Mouse (Mus musculus) stomach, embryonic 14.5 days (tissue): ENCODE results near the gene Gm21830. TPM values are rescaled to one million over a fixed set of nuclear protein-coding genes. Genes with fewer than 3 reads are reported as not detected.
"Not testable (repeated sequence)": the region's sequence is repeated elsewhere in the genome, so short reads cannot be mapped to it uniquely, and the experiment has no call there.

Experiments used
- ATAC-seq: fragments of 200-750 bp; cut with Nextera tagmentation; 2 replicates; pipeline ENCODE4 v1.8.0; 2017; ENCODE audit warnings: low read depth, moderate TSS enrichment; ENCODE audit not compliant: insufficient number of reproducible peaks, insufficient read depth, low FRiP score
- H3K27ac ChIP-seq: fragments of 300-500 bp; sonication (generic); 2 replicates; pipeline ENCODE4 v1.5.1; 2014; ENCODE audit warnings: mild to moderate bottlenecking, low read length, moderate library complexity, mixed read lengths
- H3K27me3 ChIP-seq: fragments of 300-500 bp; sonication (generic); 2 replicates; pipeline ENCODE4 v1.6.1; 2014; ENCODE audit warnings: low read length, control low read depth, mixed read lengths; ENCODE audit not compliant: control insufficient read depth, insufficient read depth
- H3K36me3 ChIP-seq: fragments of 300-500 bp; sonication (generic); 2 replicates; pipeline ENCODE4 v1.6.1; 2014; ENCODE audit warnings: mild to moderate bottlenecking, control low read depth, low read length, moderate library complexity, mixed read lengths; ENCODE audit not compliant: control insufficient read depth, insufficient read depth
- H3K4me1 ChIP-seq: fragments of 300-500 bp; sonication (generic); 2 replicates; pipeline ENCODE4 v1.6.1; 2014; ENCODE audit warnings: low read length, control low read depth, mixed read lengths; ENCODE audit not compliant: control insufficient read depth, insufficient read depth
- H3K4me2 ChIP-seq: fragments of 300-500 bp; sonication (generic); replicated peaks from 2 replicates; pipeline ENCODE4 v1.6.1; 2014; ENCODE audit warnings: low read depth, low read length, control low read depth
- H3K4me3 ChIP-seq: fragments of 300-500 bp; sonication (generic); 2 replicates; pipeline ENCODE4 v1.5.1; 2014; ENCODE audit warnings: low read depth, low read length, control low read depth
- H3K9ac ChIP-seq: fragments of 300-500 bp; sonication (generic); replicated peaks from 2 replicates; pipeline ENCODE4 v1.6.1; 2014; ENCODE audit warnings: low read depth, mild to moderate bottlenecking, control low read depth, low read length, moderate library complexity, mixed read lengths
- H3K9me3 ChIP-seq: fragments of 300-500 bp; sonication (generic); 2 replicates; pipeline ENCODE4 v1.6.1; 2016; ENCODE audit warnings: low read depth, low read length, control low read depth; ENCODE audit not compliant: control insufficient read depth
- WGBS: fragments of 180-500 bp; shearing (Covaris S2); extraction: QIAGEN DNeasy Blood & Tissue Kit; methylation state at CpG from one replicate; pipeline ENCODE4 v1.1.7; 2014; 5-methylcytosine and 5-hydroxymethylcytosine counted together
- polyA plus RNA-seq: library from polyadenylated mRNA; unstranded; fragments of >200 nt; fragmentation: Nextera tagmentation; extraction: Ambion mirVana; gene quantifications from 2 replicates; pipeline ENCODE4 v1.2.1, GENCODE M21; 2014

The Gm21830 gene
- polyA plus RNA-seq, 1 experiment from 2014 or later: not detected

- ATAC-seq: no peak
- Histone ChIP-seq H3K27ac (no peak overlapping the region), H3K4me1 (no peaks in the 10 kb centered on the region), H3K9me3 (no peaks in the 10 kb centered on the region), H3K4me2 (0 out of 2 replicates have a peak overlapping the region, but pooled peaks have one; percentile 14), H3K27me3 (no peaks in the 10 kb centered on the region), H3K36me3 (no peaks in the 10 kb centered on the region), H3K9ac (no peak overlapping the region), H3K4me3 (no peak overlapping the region)
- WGBS: 49% methylated on average over 12 of the region's 12 CpGs
Observed at GRCm38 (mm10) chr2:67447206-67447605, 33.7 kb downstream of the Gm21830 start.

- no peak overlapping the region for H3K4me2 ChIP-seq
- ATAC-seq: no peak
- no peaks in the 10 kb centered on the region for H3K36me3 ChIP-seq
- no peaks in the 10 kb centered on the region for H3K4me1 ChIP-seq
- H3K27me3 ChIP-seq: no peaks in the 10 kb centered on the region
- H3K9me3 ChIP-seq: no peaks in the 10 kb centered on the region
- H3K27ac ChIP-seq: no peak overlapping the region
- H3K9ac ChIP-seq: no peak overlapping the region
- 84% methylated on average over 3 of the region's 3 CpGs for WGBS
- H3K4me3 ChIP-seq: no peak overlapping the region
Observed at GRCm38 (mm10) chr2:67460857-67461256, 47.3 kb downstream of the Gm21830 start.

- no peak overlapping the region for H3K4me2 ChIP-seq
- H3K9me3 ChIP-seq: no peaks in the 10 kb centered on the region
- H3K36me3 ChIP-seq: no peaks in the 10 kb centered on the region
- WGBS: 87% methylated on average over 7 of the region's 7 CpGs
- no peak overlapping the region for H3K4me3 ChIP-seq
- no peaks in the 10 kb centered on the region for H3K27me3 ChIP-seq
- no peaks in the 10 kb centered on the region for H3K4me1 ChIP-seq
- ATAC-seq: no peak
- no peak overlapping the region for H3K9ac ChIP-seq
- no peak overlapping the region for H3K27ac ChIP-seq
Observed at GRCm38 (mm10) chr2:67467036-67467435, 53.5 kb downstream of the Gm21830 start.

DNA sequence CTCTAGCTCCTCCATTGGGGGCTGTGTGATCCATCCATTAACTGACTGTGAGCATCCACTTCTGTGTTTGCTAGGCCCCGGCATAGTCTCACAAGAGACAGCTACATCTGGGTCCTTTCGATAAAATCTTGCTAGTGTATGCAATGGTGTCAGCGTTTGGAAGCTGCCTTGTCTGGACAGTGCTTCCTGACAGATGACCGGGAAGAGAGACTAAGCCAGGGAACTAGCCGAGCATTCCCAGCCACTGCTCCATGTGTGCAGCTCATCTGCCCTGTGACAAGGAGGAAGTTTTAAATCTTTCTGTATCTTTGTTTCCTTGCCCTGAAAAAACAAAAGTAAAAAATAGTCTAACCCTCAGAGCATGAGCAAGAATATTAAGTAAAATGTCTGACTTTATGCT lies 56.5 kb downstream of the Gm21830 start:
- H3K4me2 ChIP-seq, H3K27ac ChIP-seq, H3K36me3 ChIP-seq, H3K9me3 ChIP-seq, H3K4me3 ChIP-seq, H3K27me3 ChIP-seq, ATAC-seq, H3K9ac ChIP-seq, H3K4me1 ChIP-seq: not testable (repeated sequence)
- 43% methylated on average over 5 of the region's 5 CpGs for WGBS

- no peak for ATAC-seq
- Histone ChIP-seq H3K4me1 (no peaks in the 10 kb centered on the region), H3K27ac (no peak overlapping the region), H3K27me3 (no peaks in the 10 kb centered on the region), H3K9me3 (no peaks in the 10 kb centered on the region), H3K4me2 (no peak overlapping the region), H3K4me3 (no peak overlapping the region), H3K9ac (no peak overlapping the region), H3K36me3 (no peaks in the 10 kb centered on the region)
- WGBS: 19% methylated on average over 6 of the region's 6 CpGs
Observed at GRCm38 (mm10) chr2:67477753-67478152, 64.2 kb downstream of the Gm21830 start.

DNA sequence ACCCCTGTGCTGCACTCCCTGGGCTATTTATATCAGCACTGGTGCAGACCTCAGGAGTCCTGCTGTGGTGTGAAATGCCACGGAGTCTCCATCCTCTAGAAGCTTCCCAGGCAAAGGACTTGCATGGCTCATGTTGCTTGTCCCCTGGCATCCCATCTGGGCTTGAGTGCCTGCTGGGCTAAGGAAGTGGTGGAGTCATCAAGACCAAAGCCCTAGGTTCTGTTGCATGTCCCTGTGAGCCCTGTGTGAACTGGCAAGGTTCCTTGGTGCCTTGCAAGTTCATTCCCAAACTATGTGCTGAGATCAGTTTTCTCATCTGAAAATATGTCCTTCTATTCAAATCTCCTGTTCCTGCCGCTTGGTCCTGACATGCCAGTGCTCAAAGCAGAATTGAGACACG lies 67.5 kb downstream of the Gm21830 start:
- WGBS: 63% methylated on average over 3 of the region's 3 CpGs
- no peak overlapping the region for H3K4me2 ChIP-seq
- H3K4me1 ChIP-seq: no peaks in the 10 kb centered on the region
- H3K27me3 ChIP-seq: no peaks in the 10 kb centered on the region
- no peaks in the 10 kb centered on the region for H3K9me3 ChIP-seq
- no peak overlapping the region for H3K9ac ChIP-seq
- no peaks in the 10 kb centered on the region for H3K36me3 ChIP-seq
- H3K27ac ChIP-seq: no peak overlapping the region
- H3K4me3 ChIP-seq: no peak overlapping the region
- no peak for ATAC-seq

Other genes with a start within 250 kb of the Gm21830 start
- not detected in 2 replicates for gene Gm26727, start 19.5 kb downstream of the Gm21830 start, polyA plus RNA-seq
- not detected in 2 replicates for gene Xirp2, start 32.3 kb downstream of the Gm21830 start, polyA plus RNA-seq
- 11.7 and 14.2 TPM in 2 replicates for gene B3galt1, start 152.1 kb downstream of the Gm21830 start, polyA plus RNA-seq